Mouse (Mus musculus) thymus, postnatal 36 days (tissue): ENCODE data around the gene Asb15.

Experiments used
- DNase-seq, 2 experiments: peaks; one replicate each; pipeline ENCODE4 v3.0.0; 2022; ENCODE audit warnings: mixed read lengths in 2 of 2

Asb15 gene

GRCm38 (mm10) chr6:24528064-24528243 lies at the start of gene Asb15:
Asb15 (plus strand) TSS chr6:24528144.
- DNase-seq = no peak

- no peak for DNase-seq
Observed at GRCm38 (mm10) chr6:24486530-24486929, 41.4 kb upstream of the Asb15 start.

GRCm38 (mm10) chr6:24490341-24490740 lies 37.6 kb upstream of the Asb15 start:
- no peak for DNase-seq

- no peak for DNase-seq
Observed at GRCm38 (mm10) chr6:24504141-24504540, 23.8 kb upstream of the Asb15 start.

GRCm38 (mm10) chr6:24514552-24515284 lies 13.2 kb upstream of the Asb15 start, which contains the start of gene Iqub:
Iqub (minus strand) TSS chr6:24515067.
- peak; percentile 36 to 43 for DNase-seq

GRCm38 (mm10) chr6:24516197-24516596 lies 11.7 kb upstream of the Asb15 start:
- no peak for DNase-seq

- no peak for DNase-seq
Observed at GRCm38 (mm10) chr6:24525705-24526104, 2.2 kb upstream of the Asb15 start.

- DNase-seq = peak; percentile 89 to 95
Observed at GRCm38 (mm10) chr6:24527155-24528063, 535 bp upstream of the Asb15 start, which contains the start of gene Ndufa5. Ndufa5 (minus strand) TSS chr6:24528013.

GRCm38 (mm10) chr6:24530166-24530565 lies 2.2 kb downstream of the Asb15 start:
- DNase-seq = peak in 1 of 2 experiments; percentile 23

GRCm38 (mm10) chr6:24530711-24531420 lies 2.9 kb downstream of the Asb15 start:
- no peak for DNase-seq

- no peak for DNase-seq
Observed at GRCm38 (mm10) chr6:24532804-24533203, 4.9 kb downstream of the Asb15 start.

- DNase-seq = no peak
Observed at GRCm38 (mm10) chr6:24538435-24538834, 10.5 kb downstream of the Asb15 start.

GRCm38 (mm10) chr6:24540106-24540505 lies 12.2 kb downstream of the Asb15 start:
- no peak for DNase-seq

- DNase-seq = no peak
Observed at GRCm38 (mm10) chr6:24542393-24542792, 14.4 kb downstream of the Asb15 start.

- DNase-seq = no peak
Observed at GRCm38 (mm10) chr6:24543119-24543591, 15.2 kb downstream of the Asb15 start.

GRCm38 (mm10) chr6:24546716-24547420 lies 18.9 kb downstream of the Asb15 start:
- DNase-seq = no peak

- DNase-seq = no peak
Observed at GRCm38 (mm10) chr6:24549801-24550200, 21.9 kb downstream of the Asb15 start.

GRCm38 (mm10) chr6:24552046-24552445 lies 24.1 kb downstream of the Asb15 start:
- DNase-seq = no peak

GRCm38 (mm10) chr6:24554427-24555086 lies 26.6 kb downstream of the Asb15 start:
- DNase-seq = no peak

- no peak for DNase-seq
Observed at GRCm38 (mm10) chr6:24555488-24555887, 27.5 kb downstream of the Asb15 start.

GRCm38 (mm10) chr6:24564081-24564480 lies 36.1 kb downstream of the Asb15 start:
- DNase-seq = no peak

GRCm38 (mm10) chr6:24564886-24565285 lies 36.9 kb downstream of the Asb15 start:
- no peak for DNase-seq
